Mouse (Mus musculus): Measurements from ENCODE around the gene Rft1.

DNA sequence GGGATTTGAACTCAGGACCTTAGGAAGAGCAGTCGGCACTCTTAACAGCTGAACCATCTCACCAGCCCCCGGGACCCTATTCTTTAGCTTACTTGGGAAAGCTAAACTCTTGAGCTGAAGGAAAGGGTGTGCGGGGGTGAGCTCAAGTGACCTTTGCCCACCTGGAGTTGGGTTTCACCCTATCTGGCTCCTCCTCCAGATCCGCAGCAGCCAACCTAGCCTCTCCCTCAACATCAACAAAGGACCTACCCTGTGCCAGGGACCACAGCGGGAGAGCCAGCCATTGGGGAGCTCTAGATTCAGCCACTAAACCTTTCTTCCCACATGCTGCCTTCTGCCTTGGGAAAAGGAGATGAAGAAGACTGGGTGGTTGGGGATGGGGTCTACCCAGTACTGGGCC, 25.9 kb upstream of the Rft1 start:
- TF ChIP-seq ZNF384 (IDR thresholded peaks at IDR 0.05; ENCODE audit: low read depth, low read length) (no peak), HCFC1 (IDR thresholded peaks at IDR 0.05; ENCODE audit: borderline replicate concordance, insufficient read depth, low read length) (no peak)

Measured in ES-E14 (cell line).